Mouse (Mus musculus) heart, adult 2 months (tissue): ENCODE data around the gene Tmem63b.

Source experiments
- CTCF ChIP-seq: fragments of 200-600 bp; IDR thresholded peaks from 2 replicates; pipeline ENCODE4 v1.8.1; 2022; ENCODE audit warnings: antibody characterized with exemption, mild to moderate bottlenecking, moderate library complexity
- EP300 ChIP-seq: fragments of 200-500 bp; IDR thresholded peaks from 2 replicates; pipeline ENCODE4 v1.6.1; 2011; ENCODE audit warnings: low read depth, low read length, control low read depth; ENCODE audit not compliant: insufficient read depth
- POLR2A ChIP-seq: fragments of 200-500 bp; IDR thresholded peaks from 2 replicates; pipeline ENCODE4 v1.6.1; 2011; ENCODE audit warnings: mild to moderate bottlenecking, low read depth, low read length, control low read depth; ENCODE audit not compliant: insufficient read depth

DNA sequence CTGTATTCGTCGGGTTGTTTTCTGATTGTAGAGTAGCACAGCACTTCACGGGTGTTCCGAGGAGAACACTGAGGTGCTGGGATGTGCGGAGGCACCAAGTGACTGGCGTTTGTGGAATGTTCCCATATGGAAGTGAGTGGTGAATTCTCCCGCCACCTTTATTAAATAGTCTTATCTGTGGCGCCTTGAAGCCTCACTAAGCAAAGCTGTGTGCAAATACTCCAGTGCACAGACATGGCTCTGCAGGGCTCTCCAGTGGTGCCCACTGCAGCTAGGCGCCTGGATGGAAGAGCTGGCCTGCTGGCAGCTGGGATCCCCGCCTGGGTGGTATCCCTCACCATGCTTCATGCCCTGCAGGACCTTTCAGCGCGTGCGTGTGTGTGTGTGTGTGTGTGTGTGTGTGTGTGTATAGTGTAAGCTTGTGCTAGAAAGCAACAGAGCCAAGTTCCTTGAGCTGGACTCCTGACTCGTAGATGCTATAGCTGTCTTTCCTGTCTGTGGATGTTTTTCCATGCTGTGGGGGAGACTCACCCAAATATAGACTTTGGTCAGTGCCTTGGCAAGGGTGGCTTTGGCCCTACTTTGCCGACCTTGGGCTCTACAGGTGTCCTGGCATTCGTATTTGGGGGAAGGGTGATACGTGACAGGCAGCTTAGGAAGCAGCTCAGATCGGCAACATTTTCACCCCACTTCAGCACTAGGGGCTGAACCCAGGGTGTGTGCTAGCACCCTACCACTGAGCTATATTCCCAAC, 7.3 kb upstream of the Tmem63b start:
- TF ChIP-seq CTCF (no peak), POLR2A (no peak), EP300 (peak; percentile 78; the same call in 1 of the 2 replicates)
